9 mouse cellular contexts compared by ENCODE assay signal in the genomic region with DNA sequence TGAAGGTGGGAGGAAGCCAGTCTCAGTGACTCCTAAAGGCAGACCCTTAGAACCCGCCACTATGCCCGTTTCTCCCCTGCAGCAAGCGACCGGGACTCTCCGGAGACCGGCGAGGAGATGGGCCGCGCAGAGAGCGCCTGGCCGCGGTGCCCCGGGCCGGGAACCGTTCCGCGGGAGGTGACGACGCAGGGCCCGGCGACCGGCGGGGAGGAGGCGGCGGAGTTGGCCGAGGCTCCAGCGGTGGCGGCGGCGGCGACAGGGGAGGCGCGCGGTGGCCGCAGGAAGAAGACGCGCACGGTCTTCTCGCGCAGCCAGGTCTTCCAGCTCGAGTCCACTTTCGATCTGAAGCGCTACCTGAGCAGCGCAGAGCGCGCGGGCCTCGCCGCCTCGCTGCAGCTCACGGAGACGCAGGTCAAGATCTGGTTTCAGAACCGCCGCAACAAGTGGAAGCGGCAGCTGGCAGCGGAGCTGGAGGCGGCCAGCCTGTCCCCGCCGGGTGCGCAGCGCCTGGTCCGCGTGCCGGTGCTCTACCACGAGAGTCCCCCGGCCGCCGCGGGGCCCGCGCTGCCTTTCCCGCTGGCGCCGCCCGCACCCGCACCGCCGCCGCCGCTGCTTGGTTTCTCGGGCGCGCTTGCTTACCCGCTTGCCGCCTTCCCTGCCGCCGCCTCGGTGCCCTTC. TPM values are rescaled to one million over a fixed set of nuclear protein-coding genes. Genes with fewer than 3 reads are reported as not detected.
A peak's percentile ranks its signal among the peaks of the same experiment; 100 is the strongest.
DNase-seq lines count a peak whose midpoint lies in the region; ATAC-seq and TF ChIP-seq lines count a peak whose summit lies in the region.
"Had no signal": no experiment of that assay in that cellular context is flagged by ENCODE, and none has a peak within 500 bp of the region (broad histone marks: within the 10 kb centered on the region; RNA-seq: fewer than 3 reads in every experiment).

No protein-coding gene starts in this region.

- no peaks in the 10 kb centered on the region for H3K36me3 ChIP-seq in embryonic facial prominence, embryonic 14.5 days (ENCODE audit: control insufficient read depth, insufficient read depth, low read length)
- H3K36me3 ChIP-seq in limb, embryonic 10.5 days: no peaks in the 10 kb centered on the region

- no peak for TF ChIP-seq CTCF in layer of hippocampus, adult 2 months (conservative IDR thresholded peaks at IDR 0.05)

- peak overlapping the region; percentile 56 for H3K4me3 ChIP-seq in embryonic facial prominence, embryonic 14.5 days (ENCODE audit: low read depth, low read length)
- peak overlapping the region; percentile 44 for H3K4me3 ChIP-seq in limb, embryonic 10.5 days
- H3K4me3 ChIP-seq in layer of hippocampus, adult 2 months: no peak overlapping the region

- peak overlapping the region; percentile 45; the same call in 1 of the 2 replicates for H3K9ac ChIP-seq in embryonic facial prominence, embryonic 14.5 days (ENCODE audit: low read depth, low read length)

- ATAC-seq in embryonic facial prominence, embryonic 14.5 days (ENCODE audit: low read depth): no peak

- peaks cover 98% of the 10 kb centered on the region for H3K27me3 ChIP-seq in embryonic facial prominence, embryonic 14.5 days (replicated peaks; ENCODE audit: control insufficient read depth, insufficient read depth, low read length)
- peaks cover 100% of the 10 kb centered on the region for H3K27me3 ChIP-seq in limb, embryonic 10.5 days (ENCODE audit: low read depth, poor library complexity, severe bottlenecking)

- no peak overlapping the region for H3K27ac ChIP-seq in embryonic facial prominence, embryonic 14.5 days (replicated peaks; ENCODE audit: low read depth, low read length)
- H3K27ac ChIP-seq in limb, embryonic 10.5 days: no peak overlapping the region
- H3K27ac ChIP-seq in layer of hippocampus, adult 2 months: no peak overlapping the region

- H3K4me2 ChIP-seq in embryonic facial prominence, embryonic 14.5 days (ENCODE audit: low read depth, low read length): peak overlapping the region; percentile 64

- H3K9me3 ChIP-seq in embryonic facial prominence, embryonic 14.5 days (ENCODE audit: control insufficient read depth, low read length): 0 out of 2 replicates have a peak, but pooled peaks cover 4% of the 10 kb centered on the region
- H3K9me3 ChIP-seq in limb, embryonic 10.5 days (replicated peaks): no peaks in the 10 kb centered on the region

- peak; percentile 13 to 26 for DNase-seq in left cerebral cortex, postnatal 36 days (ENCODE audit: low spot score in 2 of 2)
- no peak for DNase-seq in left cerebral cortex, adult 8-10 months (ENCODE audit: low spot score in 2 of 2)
- DNase-seq in embryonic facial prominence, embryonic 14.5 days (ENCODE audit: low spot score): peak; percentile 17
- peak; percentile 73 for DNase-seq in limb, embryonic 10.5 days (ENCODE audit: low spot score)
- DNase-seq in retina, embryonic 14.5 days (ENCODE audit: low spot score): peak; percentile 51
- no peak for DNase-seq in layer of hippocampus, adult 2 months (ENCODE audit: low spot score in 2 of 2)
- no peak for DNase-seq in frontal cortex, adult 2 months (ENCODE audit: extremely low spot score in 1 of 2, low spot score in 1 of 2)
- no peak for DNase-seq in gastrocnemius, adult 18-20 months (ENCODE audit: low spot score)

- WGBS in embryonic facial prominence, embryonic 14.5 days: under 1% methylated on average over 34 of the region's 88 CpGs
- under 1% methylated on average over 88 of the region's 88 CpGs for WGBS in limb, embryonic 10.5 days

- intact Hi-C loops in left cerebral cortex, postnatal 36 days (cut with DNase I): loop anchor here (10.0 kb wide), 1 partner anchor 1957 kb away; a partner anchor contains a TSS

- peaks cover 6% of the 10 kb centered on the region; the same call in 1 of the 2 replicates for H3K4me1 ChIP-seq in embryonic facial prominence, embryonic 14.5 days (ENCODE audit: control insufficient read depth, insufficient read depth, low read length)
- H3K4me1 ChIP-seq in limb, embryonic 10.5 days: peaks cover 33% of the 10 kb centered on the region

RNA-seq across cellular contexts. Expression of a gene that starts 2.9 kb away (rescaled TPM):
- total RNA-seq in left cerebral cortex, postnatal 36 days (2021): not detected
- not detected for total RNA-seq in left cerebral cortex, adult 8-10 months (2022)
- 3.4 and 3.6 TPM in 2 replicates for polyA plus RNA-seq in embryonic facial prominence, embryonic 14.5 days (2014; fragmentation: Nextera tagmentation; extraction: Ambion mirVana)
- 0.13 and 0.35 TPM in 2 replicates for polyA plus RNA-seq in limb, embryonic 10.5 days (2016; fragmentation: Nextera tagmentation; extraction: Ambion mirVana)
- not detected for total RNA-seq in layer of hippocampus, adult 2 months (2021)
- not detected in 2 replicates for polyA plus RNA-seq in frontal cortex, adult 2 months (2012; rRNA removed)
- total RNA-seq in gastrocnemius, adult 18-20 months (2021): not detected
- total RNA-seq: left cerebral cortex, adult 18-20 months had no signal

Comparison
In these comparisons a context has a peak if more than half of its experiments do, and no peak if none do; other contexts are left out.
1. DNase-seq: peak in left cerebral cortex, postnatal 36 days (2 of 2), embryonic facial prominence, embryonic 14.5 days (single experiment), limb, embryonic 10.5 days (single experiment) and retina, embryonic 14.5 days (single experiment); none in left cerebral cortex, adult 8-10 months (0 of 2), layer of hippocampus, adult 2 months (0 of 2), frontal cortex, adult 2 months (0 of 2) and gastrocnemius, adult 18-20 months (single experiment).